Mouse (Mus musculus): ENCODE data around the gene Ssbp4.

The Ssbp4 gene

GRCm38 (mm10) chr8:70585258-70585652 is 23.4 kb downstream of the Ssbp4 start:
- peak; percentile 97 for DNase-seq

DNA sequence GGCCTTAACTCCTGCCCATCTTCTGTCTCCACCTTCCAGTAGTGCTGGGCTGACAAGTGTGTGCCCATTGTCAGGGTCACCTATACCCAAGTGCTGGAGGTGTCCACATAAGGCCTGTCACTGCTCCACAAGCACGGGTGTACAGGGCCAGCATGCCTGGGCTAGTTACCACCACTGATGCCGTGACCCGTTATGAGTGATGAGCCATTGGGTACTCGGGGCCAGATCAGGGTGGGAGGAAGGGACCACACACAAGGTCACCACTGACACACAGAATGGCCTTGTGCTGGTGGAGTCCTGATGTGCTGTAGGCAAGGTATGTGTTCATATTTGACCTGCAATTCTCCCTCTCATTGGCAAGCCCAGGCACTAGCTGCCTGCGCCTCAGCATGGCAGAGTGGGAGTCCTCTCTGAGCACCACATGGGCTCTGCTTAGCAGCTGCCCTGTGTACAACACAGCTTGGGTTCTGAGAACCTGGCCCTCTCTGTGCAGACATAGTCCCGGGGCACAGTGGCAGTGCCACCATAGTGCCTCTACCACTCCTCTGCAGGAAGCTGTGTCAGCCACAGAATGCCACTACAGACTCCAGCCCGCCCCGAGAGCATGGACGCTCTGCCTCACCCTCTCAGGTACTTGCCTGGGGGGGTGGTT is 23.9 kb downstream of the Ssbp4 start:
- DNase-seq, result peak; percentile 92

- DNase-seq, result peak; percentile 97
These were observed 24.9 kb downstream of the Ssbp4 start for GRCm38 (mm10) chr8:70583476-70584387.

DNA sequence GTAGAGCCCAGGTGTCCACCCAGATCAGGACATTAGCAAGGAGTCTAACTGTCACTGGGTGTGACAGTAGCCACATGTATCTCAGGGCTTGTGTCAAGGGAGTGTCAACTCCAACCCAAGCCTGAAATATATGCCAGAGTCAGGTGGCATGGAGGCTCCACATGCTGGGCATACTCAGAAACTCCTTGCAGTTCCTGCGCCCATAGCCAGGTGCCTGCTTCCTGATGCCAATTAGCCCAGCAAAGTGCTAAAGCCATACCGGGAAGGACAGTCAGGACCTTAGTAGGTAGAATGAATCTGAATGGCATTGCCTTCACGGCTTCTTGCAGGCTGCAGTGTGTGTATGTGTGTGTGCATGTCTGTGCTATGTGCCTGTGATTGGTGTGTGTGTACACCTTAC is 31.5 kb downstream of the Ssbp4 start:
- DNase-seq, result no peak

GRCm38 (mm10) chr8:70574915-70575314 is 33.8 kb downstream of the Ssbp4 start:
- DNase-seq, result peak; percentile 99

- DNase-seq, result peak; percentile 91
These were observed 34.4 kb downstream of the Ssbp4 start for GRCm38 (mm10) chr8:70574302-70574701.

DNA sequence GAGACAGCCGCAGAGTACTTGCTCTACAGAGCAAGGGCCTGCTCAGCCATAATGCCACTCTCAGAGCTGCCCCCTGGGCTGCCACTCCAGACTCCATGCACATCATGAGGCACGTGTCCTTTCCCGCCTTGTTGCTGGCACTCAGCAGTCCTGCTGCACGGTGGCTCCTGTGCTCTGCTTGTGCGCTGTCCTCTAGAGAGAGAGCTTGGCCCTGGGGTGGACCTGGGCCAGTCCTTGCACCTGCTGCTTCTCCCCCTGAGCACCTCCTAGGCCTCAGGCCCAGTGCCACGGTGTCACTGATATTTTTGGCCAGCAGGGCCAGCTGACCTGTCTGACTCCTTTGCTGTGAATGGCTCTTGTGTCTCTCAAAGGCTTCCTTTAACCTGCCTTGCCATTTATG is 37.7 kb downstream of the Ssbp4 start:
- DNase-seq, result peak; percentile 99

GRCm38 (mm10) chr8:70570360-70570759 is 38.3 kb downstream of the Ssbp4 start:
- no peak for DNase-seq

GRCm38 (mm10) chr8:70565561-70565960 is 43.1 kb downstream of the Ssbp4 start:
- DNase-seq, result no peak

DNA sequence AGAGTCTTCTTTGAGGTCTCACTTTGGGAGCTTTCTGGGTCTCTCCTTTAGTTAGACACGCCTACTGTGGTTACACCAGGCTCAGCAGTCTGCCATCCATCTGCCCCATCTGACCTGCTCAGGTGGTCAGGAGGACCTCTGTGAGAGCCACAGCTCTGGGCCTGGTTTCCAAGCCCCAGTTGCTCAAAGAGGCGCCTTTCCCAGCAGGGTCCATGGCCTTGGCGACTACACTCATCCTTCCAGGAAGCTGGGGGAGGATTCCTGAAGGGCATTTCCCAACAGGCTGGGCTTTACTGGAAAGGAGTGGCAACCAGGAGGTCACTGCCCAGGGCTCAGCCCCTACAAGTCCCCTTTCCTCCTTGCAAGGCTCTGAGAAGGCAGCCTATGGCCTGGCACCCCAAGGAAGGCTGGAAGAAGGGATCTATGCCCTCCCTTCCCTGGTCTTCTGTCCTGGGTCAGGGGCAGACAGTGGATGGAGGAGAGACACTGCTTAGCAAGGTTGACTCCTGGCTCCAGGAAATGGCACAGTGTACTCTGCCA is 43.9 kb downstream of the Ssbp4 start:
- DNase-seq, result peak; percentile 90

- no peak for DNase-seq
These were observed 44.8 kb downstream of the Ssbp4 start for GRCm38 (mm10) chr8:70563763-70564387.

DNA sequence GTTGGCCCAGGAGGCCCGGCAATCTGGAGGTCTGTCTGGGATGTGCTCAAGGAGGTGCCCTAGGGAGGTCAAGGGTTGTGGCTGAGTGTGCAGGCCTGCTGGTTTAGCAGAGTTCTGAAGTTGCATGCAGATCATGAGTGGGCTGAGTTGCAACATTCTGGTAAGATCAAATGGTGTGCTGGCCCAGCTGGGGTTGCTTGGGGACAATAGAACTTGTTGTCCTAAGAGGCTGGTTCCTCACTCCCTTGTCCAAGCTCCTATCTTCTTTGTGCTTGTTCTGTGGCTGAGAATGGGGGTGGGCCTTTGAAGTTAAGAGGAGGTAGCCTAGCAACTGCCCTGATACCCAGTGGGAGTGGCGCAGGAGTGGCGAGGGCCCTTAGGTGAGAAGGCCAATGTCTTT is 45.9 kb downstream of the Ssbp4 start:
- peak; percentile 97 for DNase-seq

DNA sequence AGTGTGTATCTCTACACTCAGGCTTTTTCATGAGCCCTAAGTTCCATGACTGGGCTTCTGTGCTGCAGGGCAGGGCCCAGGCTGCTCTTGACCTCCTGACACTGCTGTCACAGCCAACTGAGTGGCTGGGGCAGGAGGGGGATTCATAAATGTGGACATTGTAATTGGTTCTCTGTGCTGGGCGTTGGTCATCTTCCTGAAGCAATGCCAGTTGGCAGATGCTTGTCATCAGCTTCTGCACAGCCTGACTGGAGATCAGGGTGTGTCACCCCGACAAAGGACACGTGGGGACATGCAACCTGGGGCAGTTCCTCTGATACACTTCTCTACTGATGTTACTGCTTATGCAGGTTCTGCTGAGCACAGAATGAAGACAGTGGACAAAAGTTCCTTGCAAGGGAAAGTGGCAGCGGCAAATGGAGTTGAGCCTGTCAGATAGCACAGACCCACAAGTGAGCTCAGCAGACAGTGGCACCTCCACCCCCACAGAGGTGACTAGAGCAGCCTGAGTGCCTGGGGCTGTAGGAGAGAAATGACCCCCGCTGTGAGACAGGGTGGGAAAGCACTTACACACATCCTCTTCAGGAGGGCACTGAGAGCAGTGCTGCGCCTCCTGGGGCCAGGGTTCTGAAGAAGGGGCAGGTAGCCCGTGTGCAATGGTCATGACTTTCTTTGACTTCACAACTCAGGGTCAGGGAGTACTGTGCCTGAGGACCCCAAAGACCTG is 46.7 kb downstream of the Ssbp4 start:
- DNase-seq, result peak; percentile 99

DNA sequence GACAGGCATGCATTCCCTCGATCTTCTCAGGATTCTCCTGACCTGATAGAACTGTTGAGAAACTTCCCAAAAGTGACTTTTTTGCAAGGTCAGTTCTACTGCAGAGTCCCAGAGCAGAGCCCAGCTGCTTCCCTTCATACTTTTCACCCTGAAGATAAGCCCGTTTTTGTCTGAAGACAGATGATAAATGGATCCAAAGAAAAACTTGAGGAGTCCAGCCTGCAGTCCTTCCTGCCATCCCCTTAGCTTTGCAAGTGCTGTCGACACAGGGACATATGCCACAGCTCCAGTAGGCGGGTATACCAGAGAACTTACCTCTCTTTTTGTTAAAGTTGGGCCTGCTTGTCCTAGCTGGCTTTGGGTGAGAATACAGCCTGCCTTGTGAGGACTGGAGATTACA is 47.3 kb downstream of the Ssbp4 start:
- DNase-seq, result peak; percentile 92

- DNase-seq, result peak; percentile 96
These were observed 48.1 kb downstream of the Ssbp4 start for GRCm38 (mm10) chr8:70560564-70560963.

- DNase-seq, result peak; percentile 98
These were observed 48.6 kb downstream of the Ssbp4 start for GRCm38 (mm10) chr8:70560096-70560495.

GRCm38 (mm10) chr8:70558983-70559382 is 49.7 kb downstream of the Ssbp4 start:
- DNase-seq, result no peak

- DNase-seq, result peak; percentile 92
These were observed 50.3 kb downstream of the Ssbp4 start for GRCm38 (mm10) chr8:70558334-70558733.

- no peak for DNase-seq
These were observed 53.5 kb downstream of the Ssbp4 start for GRCm38 (mm10) chr8:70555079-70555747.

GRCm38 (mm10) chr8:70553740-70554139 is 54.9 kb downstream of the Ssbp4 start:
- DNase-seq, result peak; percentile 98

GRCm38 (mm10) chr8:70552836-70553235 is 55.8 kb downstream of the Ssbp4 start:
- no peak for DNase-seq

- DNase-seq, result no peak
These were observed 57.0 kb downstream of the Ssbp4 start for GRCm38 (mm10) chr8:70551558-70552161.
